Mouse (Mus musculus) stomach, postnatal 0 days (tissue): Measurements from ENCODE around the gene 1700021F05Rik.

Experiments used
- CTCF ChIP-seq: IDR thresholded peaks from 2 replicates; pipeline ENCODE4 v1.5.1; 2016; ENCODE audit warnings: antibody characterized with exemption, low read depth, mild to moderate bottlenecking, moderate library complexity
- EP300 ChIP-seq: optimal IDR thresholded peaks from 2 replicates; pipeline ENCODE3; 2016; ENCODE audit warnings: antibody characterized with exemption

GRCm38 (mm10) chr10:43578366-43578753 is 37.6 kb upstream of the 1700021F05Rik start:
- TF ChIP-seq EP300: no peak
- TF ChIP-seq CTCF: no peak
